Mouse (Mus musculus) ES-Bruce4 (cell line): Measurements from ENCODE around the gene Pja2. TPM values are rescaled to one million over a fixed set of nuclear protein-coding genes. Genes with fewer than 3 reads are reported as not detected.
A peak's percentile ranks its signal among the peaks of the same experiment; 100 is the strongest.
"Not testable (repeated sequence)": the region's sequence is repeated elsewhere in the genome, so short reads cannot be mapped to it uniquely, and the experiment has no call there.

Experiments
- H3K27ac ChIP-seq: 2 replicates; pipeline ENCODE4 v1.5.1; 2012; ENCODE audit warnings: low read length, inconsistent platforms; ENCODE audit not compliant: insufficient read depth
- H3K27me3 ChIP-seq: 2 replicates; pipeline ENCODE4 v1.6.1; 2012; ENCODE audit warnings: mild to moderate bottlenecking, low read length, inconsistent platforms; ENCODE audit not compliant: control insufficient read depth, poor library complexity, insufficient read depth, severe bottlenecking
- H3K36me3 ChIP-seq: 2 replicates; pipeline ENCODE4 v1.6.1; 2012; ENCODE audit warnings: inconsistent platforms, mild to moderate bottlenecking, low read length, moderate library complexity; ENCODE audit not compliant: control insufficient read depth, poor library complexity, insufficient read depth, severe bottlenecking
- H3K4me1 ChIP-seq: one replicate; pipeline ENCODE4 v1.8.1; 2011; ENCODE audit warnings: low read length; ENCODE audit not compliant: control insufficient read depth, insufficient read depth
- H3K4me3 ChIP-seq: 2 replicates; pipeline ENCODE4 v1.5.1; 2011; ENCODE audit warnings: low read depth, mild to moderate bottlenecking, low read length
- H3K9ac ChIP-seq: 2 replicates; pipeline ENCODE4 v1.6.1; 2012; ENCODE audit warnings: low read depth, mild to moderate bottlenecking, inconsistent platforms; ENCODE audit not compliant: poor library complexity, severe bottlenecking
- H3K9me3 ChIP-seq: replicated peaks from 2 replicates; pipeline ENCODE4 v1.6.1; 2012; ENCODE audit warnings: mild to moderate bottlenecking, low read length, inconsistent platforms; ENCODE audit not compliant: control insufficient read depth, poor library complexity, insufficient read depth, severe bottlenecking
- CTCF ChIP-seq: IDR thresholded peaks from one replicate; pipeline ENCODE4 v1.8.1; 2011; ENCODE audit warnings: low read depth, low read length
- EP300 ChIP-seq: IDR thresholded peaks from 2 replicates; pipeline ENCODE4 v1.6.1; 2011; ENCODE audit warnings: low read depth, low read length; ENCODE audit not compliant: insufficient read depth
- POLR2A ChIP-seq: IDR thresholded peaks from one replicate; pipeline ENCODE4 v1.8.1; 2011; ENCODE audit warnings: low read length; ENCODE audit not compliant: insufficient read depth
- polyA plus RNA-seq: library from polyadenylated mRNA; stranded (reverse); fragments of >200 nt; gene quantifications from 2 replicates; pipeline ENCODE4 v1.2.4, GENCODE M21; 2011; ENCODE audit warnings: low read depth; ENCODE audit not compliant: missing spikeins, insufficient read depth, insufficient read length

The Pja2 gene
- polyA plus RNA-seq, 1 experiment: 42.6 TPM

DNA sequence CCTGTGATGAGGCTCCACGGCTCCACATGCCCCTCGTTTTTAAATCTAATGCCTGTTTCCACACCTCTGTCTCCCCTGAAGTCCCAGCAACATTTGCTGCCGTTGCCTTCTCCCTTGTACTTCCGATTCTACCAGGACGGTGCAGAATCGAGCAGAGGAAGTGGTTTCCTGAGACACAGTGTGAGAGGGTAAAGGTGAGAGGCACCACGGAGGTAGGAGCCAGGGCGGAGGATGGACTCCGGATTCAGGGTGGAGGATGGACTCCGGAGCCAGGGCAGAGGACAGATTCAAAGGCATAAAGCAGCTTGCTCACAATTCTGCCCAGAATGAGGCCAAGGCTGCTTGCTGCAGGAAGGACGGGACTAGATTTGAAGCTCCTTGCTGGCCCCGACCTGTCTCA lies 88.8 kb downstream of the Pja2 start:
- no peaks in the 10 kb centered on the region for H3K9me3 ChIP-seq
- H3K27me3 ChIP-seq: no peaks in the 10 kb centered on the region
- H3K36me3 ChIP-seq: no peaks in the 10 kb centered on the region
- H3K9ac ChIP-seq: no peak overlapping the region
- H3K4me3 ChIP-seq: no peak overlapping the region
- TF ChIP-seq EP300 (no peak), CTCF (no peak), POLR2A (no peak)
- no peaks in the 10 kb centered on the region for H3K4me1 ChIP-seq
- H3K27ac ChIP-seq: no peak overlapping the region

DNA sequence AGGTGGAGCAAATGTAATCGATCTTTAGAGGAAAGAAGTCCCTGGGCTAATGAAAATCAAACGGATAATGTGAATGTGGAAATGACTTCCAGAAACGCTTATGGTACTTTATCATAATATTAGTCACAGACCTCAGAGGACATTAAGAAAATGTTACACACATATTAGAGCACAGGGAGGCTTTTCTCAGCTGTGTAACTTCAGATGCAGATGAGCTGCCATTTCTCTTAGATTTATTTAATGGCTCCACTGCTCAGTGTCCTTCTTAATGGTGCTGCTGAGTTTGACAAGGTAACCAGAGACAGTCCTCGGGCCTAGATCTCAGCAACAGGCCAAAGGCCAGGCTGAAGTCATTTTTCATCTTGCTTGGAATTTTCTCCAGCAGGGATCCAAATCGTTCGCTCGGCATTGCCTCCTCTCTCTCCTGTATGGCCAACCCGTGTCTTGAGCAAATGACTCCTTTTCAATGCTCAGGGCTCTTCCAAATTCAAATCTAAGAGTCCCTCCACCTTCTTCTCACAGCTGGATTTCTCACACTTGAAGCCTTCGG lies 89.3 kb downstream of the Pja2 start:
- H3K27ac ChIP-seq: no peak overlapping the region
- H3K9me3 ChIP-seq: no peaks in the 10 kb centered on the region
- no peaks in the 10 kb centered on the region for H3K4me1 ChIP-seq
- TF ChIP-seq POLR2A (no peak), CTCF (no peak), EP300 (no peak)
- no peak overlapping the region for H3K9ac ChIP-seq
- H3K27me3 ChIP-seq: no peaks in the 10 kb centered on the region
- no peaks in the 10 kb centered on the region for H3K36me3 ChIP-seq
- H3K4me3 ChIP-seq: no peak overlapping the region

DNA sequence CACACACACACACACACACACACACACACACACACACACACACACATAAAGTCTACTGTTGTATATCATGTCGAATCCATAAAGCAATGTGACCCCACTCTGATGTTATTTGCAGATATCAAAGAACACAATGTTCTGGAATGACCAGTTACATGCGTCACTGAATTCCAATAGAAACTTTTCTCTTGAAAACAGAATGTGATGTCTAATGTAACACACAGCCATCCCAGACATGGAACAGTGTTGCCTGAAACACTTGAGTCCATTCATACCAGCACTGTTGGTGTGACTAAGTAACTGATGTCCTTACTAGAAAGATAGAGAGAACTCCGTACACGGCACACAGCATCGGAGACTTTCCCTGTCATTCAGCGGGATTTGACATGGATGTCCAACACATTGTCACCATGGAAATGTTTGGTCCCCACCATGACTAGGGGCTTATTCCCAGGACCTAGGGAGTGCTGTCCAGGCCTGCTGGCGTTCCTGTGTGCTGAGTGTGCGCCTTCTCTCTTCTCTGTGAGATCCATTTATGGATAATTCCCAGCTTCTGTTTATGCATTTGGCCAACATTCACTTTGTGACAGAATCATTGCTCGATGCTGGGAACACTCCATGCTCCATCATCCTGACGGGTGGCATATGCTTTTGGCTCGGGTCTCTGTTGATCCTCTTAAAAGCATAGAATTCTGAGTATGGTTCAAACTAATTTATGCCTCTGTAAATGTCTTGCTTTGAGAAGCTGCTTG lies 90.0 kb downstream of the Pja2 start:
- Histone ChIP-seq H3K4me3 (no peak overlapping the region), H3K36me3 (no peaks in the 10 kb centered on the region), H3K27me3 (no peaks in the 10 kb centered on the region), H3K9me3 (no peaks in the 10 kb centered on the region), H3K4me1 (no peaks in the 10 kb centered on the region), H3K9ac (no peak overlapping the region), H3K27ac (no peak overlapping the region)
- TF ChIP-seq POLR2A (no peak), EP300 (no peak), CTCF (no peak)

DNA sequence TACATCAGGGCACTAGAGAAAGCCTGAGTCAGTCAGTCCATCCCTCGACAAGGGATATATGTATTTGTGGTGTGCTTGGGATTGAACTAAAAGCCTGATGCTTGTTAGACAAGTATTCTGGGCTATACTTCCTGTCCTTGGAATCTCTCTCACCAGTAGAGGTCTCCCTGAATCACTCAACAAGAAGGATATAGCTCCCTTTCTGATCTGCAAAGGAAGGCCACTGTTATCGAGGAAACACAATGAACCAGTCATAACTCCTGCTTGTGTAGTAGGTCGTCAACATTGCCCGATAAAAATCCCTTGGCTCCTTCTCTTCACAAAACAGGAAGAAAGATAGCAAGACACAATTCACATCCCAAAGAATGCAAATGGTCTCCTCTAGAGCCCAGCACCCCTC lies 99.6 kb downstream of the Pja2 start:
- no peaks in the 10 kb centered on the region for H3K9me3 ChIP-seq

DNA sequence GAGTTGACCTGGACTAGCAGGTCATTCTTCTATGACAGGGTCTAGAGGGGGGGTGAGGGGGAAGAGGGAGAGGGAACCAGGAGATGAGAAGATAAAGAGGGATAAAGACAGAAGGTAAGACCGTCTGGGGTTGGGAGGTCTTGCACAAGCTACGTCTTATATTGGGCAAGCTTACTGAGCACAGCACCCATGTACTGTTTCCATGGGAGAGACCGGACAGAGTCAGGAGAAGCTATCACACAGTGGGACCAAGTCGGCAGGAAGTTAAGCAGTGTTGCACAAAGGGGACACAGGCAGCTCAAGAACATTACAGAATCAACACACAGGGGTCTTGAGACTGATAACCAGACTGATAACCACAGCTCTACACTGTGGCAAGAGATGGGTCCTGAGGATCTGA lies 100.1 kb downstream of the Pja2 start:
- not testable (repeated sequence) for H3K9me3 ChIP-seq, H3K4me1 ChIP-seq, H3K36me3 ChIP-seq, H3K27me3 ChIP-seq, H3K9ac ChIP-seq, H3K27ac ChIP-seq, H3K4me3 ChIP-seq

More for the DNA sequence above, 99.6 kb downstream of the Pja2 start:
- H3K36me3 ChIP-seq: no peaks in the 10 kb centered on the region
- H3K4me1 ChIP-seq: no peaks in the 10 kb centered on the region
- H3K27me3 ChIP-seq: no peaks in the 10 kb centered on the region
- no peak overlapping the region for H3K27ac ChIP-seq
- TF ChIP-seq POLR2A (no peak), EP300 (no peak), CTCF (no peak)
- H3K4me3 ChIP-seq: no peak overlapping the region
- H3K9ac ChIP-seq: no peak overlapping the region

DNA sequence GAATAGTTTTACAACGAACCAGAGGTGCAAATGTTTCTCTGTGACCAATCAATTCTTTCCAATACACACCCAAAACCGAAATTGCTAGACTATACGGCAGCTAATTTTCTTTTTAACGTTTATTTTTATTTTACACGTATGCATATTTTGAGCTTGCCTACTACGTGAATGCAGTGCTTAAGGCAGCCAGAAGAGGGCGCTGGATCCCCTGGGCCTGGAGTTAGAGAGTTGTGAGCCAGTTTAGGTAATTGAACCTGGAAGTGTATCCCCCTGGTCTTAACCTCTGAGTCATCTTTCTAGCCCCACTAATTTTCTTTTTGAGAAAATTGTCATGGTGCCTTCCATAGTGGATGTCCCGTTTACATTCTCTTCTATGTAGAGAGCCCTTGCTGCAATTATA lies 100.5 kb downstream of the Pja2 start:
- H3K9me3 ChIP-seq: no peaks in the 10 kb centered on the region
- H3K27ac ChIP-seq: no peak overlapping the region
- no peaks in the 10 kb centered on the region for H3K4me1 ChIP-seq
- H3K36me3 ChIP-seq: no peaks in the 10 kb centered on the region
- H3K9ac ChIP-seq: no peak overlapping the region
- TF ChIP-seq CTCF: peak; percentile 81
- TF ChIP-seq EP300: no peak
- TF ChIP-seq POLR2A: no peak
- H3K27me3 ChIP-seq: no peaks in the 10 kb centered on the region
- H3K4me3 ChIP-seq: no peak overlapping the region
